Mouse (Mus musculus): ENCODE results near the gene Myl6b. TPM values are rescaled to one million over a fixed set of nuclear protein-coding genes. Genes with fewer than 3 reads are reported as not detected.

Gene Myl6b
- 1 to 10 TPM in 1 of 2 experiments, under 1 TPM in 1; 0.52 to 1.3 TPM for total RNA-seq (2023)

DNA sequence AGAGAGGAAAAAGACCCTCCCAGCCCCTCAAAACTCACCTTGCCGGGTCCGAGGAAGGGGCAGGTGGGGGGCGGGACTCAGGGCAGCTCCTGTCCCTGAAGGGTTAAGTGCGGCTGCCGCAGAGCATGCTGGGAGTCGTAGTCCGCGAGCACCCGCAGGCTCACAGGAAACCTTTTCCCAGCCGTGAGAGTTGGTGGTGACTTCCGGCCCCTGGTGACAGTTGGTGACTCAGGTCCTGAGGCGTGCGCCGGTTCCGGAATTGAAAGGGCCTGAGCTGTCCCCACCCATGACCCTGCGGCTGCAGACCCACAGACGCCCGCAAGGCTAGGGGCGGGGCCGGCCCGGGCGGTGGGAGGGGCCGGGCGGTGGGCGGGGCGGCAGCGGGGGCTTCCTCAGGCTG is at the start of gene Myl6b:
TSS of gene Myl6b (minus strand) at position 96 of the 400 bp plus-strand sequence.

DNA sequence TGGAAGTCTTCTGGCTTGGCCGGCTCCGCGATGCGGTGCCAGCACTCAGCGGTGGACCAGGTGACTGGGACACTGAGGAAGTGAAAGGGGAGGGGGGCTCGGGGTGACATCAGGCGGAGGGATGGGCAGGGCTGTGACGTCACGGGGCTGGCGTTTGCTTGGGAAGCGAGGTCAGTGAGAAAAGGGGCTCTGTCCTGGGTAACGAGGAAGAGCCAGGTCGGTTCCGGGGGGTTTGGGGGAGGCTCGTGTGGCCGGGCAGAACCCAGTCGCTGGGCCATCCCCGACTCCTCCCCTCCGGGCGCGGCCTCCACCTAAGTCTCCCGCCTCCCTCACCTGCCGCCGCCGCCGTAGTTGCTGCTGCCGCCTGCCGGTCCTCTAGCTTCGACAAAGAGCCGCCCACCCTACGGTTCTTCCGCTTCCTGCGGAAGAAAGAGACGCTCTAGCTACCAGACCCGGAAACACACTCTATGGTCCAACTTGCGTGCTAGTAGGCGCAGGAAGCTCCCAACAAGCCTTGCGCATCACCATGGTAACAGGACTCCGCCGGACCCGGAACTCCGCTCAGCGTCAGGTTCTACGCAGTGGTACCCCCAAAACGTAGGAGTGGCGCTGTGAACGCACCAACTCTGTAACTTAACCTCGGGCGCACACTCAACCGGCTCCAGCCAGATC is 49.0 kb upstream of the Myl6b start, which contains the start of gene Zc3h10:
TSS of gene Zc3h10 (minus strand) at position 414 of the 672 bp plus-strand sequence.

DNA sequence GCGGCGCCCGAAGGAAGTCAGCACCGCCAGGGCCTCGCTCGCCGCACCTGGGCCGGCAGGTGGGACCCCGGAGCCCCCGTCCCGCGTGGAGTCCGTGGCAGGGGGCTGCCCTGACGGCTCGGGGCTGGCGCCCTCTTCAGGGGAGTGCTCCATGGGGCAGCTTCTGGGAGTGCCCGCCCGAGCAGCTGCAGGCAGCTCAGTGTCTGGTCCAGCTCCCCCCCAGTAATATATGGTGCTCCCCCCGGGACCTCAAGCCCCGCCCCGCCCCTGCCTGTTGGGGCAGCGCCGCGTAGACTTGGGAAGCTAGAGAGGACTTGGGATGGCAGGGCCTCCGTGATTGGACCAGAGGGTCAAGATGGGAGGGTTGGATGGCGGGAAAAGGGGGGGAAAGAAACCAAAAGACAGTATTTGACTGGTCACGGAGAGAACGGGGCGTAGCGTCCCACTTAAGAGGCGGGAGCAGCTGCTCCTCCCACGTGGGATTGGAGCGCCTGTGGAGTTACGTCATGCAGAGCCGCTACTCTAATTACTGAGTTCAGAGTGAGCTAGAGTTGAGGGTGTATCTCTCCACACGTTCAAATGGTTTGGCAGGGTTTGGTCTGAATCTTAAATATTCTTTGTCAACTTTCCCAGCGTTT is 27.3 kb upstream of the Myl6b start, which contains the start of gene Esyt1:
TSS of gene Esyt1 (minus strand) at position 201 of the 638 bp plus-strand sequence.

DNA sequence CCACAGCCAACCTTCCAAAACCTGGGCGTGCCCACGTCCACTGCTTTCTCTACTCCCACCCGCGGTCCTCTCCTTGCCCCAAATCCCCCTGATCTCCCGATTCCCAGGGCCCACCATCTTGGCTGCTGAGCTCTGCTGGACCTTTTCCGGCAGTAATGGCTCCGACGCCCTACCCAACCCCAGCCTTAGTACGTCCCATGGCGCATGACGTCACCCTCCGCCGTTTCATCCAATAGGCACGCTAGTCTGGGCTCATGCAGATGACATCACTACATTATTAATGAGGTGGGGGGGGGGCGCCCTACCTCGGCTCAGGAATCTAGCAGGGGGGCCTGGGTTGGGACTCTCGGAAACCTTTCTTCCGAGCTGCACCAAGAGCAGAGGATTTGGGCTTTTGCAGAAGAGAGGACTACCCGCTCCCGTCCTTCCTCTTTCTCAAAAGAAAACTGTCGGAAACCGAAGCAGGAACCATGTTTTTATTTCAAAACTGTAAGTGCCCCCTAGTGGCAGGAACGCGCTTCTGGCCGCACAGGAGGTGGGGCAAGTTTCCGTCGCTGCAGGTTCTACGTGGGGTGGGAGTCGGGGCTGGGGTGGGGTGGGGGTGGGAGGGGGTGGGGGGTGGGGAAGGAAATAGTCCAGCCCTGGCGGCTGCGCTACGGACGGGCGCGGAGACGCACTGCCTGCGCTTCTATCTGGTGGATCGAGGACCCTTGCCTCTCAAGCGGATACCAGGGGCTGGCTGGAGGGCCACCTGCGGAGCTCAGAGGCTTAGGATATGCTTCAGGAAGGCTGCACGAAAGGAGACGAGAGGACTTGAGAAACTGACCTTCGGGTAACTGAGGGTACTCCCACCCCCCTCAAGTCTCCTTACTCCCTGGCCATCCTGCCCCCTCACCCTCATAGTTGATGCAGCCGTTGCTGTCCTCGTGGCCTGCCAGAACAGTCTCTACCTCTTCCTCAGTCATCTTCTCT is 4.5 kb downstream of the Myl6b start, which contains the start of gene Myl6:
TSS of gene Myl6 (minus strand) at position 451 of the 972 bp plus-strand sequence.

GRCm38 (mm10) chr10:128458719-128459408 is 39.6 kb downstream of the Myl6b start, which contains the start of gene Smarcc2:
Gene Smarcc2, plus strand, starts transcription at chr10:128459248.

Other genes starting within 250 kb of the Myl6b start
- not detected for gene Apon, start 244.6 kb downstream of the Myl6b start, total RNA-seq (2023)
- gene Apof, start 230.0 kb downstream of the Myl6b start, total RNA-seq (2023): not detected
- gene Stat2, start 228.1 kb downstream of the Myl6b start, total RNA-seq (2023): 100 to 1,000 TPM in 1 of 2 experiments, 10 to 100 TPM in 1; 93.6 to 100 TPM
- gene Il23a, start 199.9 kb downstream of the Myl6b start, total RNA-seq (2023): not detected
- gene Pan2, start 195.3 kb downstream of the Myl6b start, total RNA-seq (2023): 10 to 100 TPM; 30.6 to 31.6 TPM
- gene Cnpy2, start 176.2 kb downstream of the Myl6b start, total RNA-seq (2023): 10 to 100 TPM; 39.9 to 48.2 TPM
- gene Cs, start 161.0 kb downstream of the Myl6b start, total RNA-seq (2023): 100 to 1,000 TPM; 101 to 110 TPM
- gene Coq10a, start 129.7 kb downstream of the Myl6b start, total RNA-seq (2023): 10 to 100 TPM; 25.6 to 35.8 TPM
- 10 to 100 TPM; 47.1 to 49.2 TPM for gene Ankrd52, start 121.6 kb downstream of the Myl6b start, total RNA-seq (2023)
- gene Slc39a5, start 97.5 kb downstream of the Myl6b start, total RNA-seq (2023): not detected
- gene Nabp2, start 87.2 kb downstream of the Myl6b start, total RNA-seq (2023): 10 to 100 TPM; 42.7 to 46.3 TPM
- gene Rnf41, start 87.0 kb downstream of the Myl6b start, total RNA-seq (2023): 10 to 100 TPM; 50.3 to 51.2 TPM
- gene Smarcc2, start 39.4 kb downstream of the Myl6b start, total RNA-seq (2023): 100 to 1,000 TPM; 111 to 131 TPM
- 100 to 1,000 TPM; 761 to 845 TPM for gene Myl6, start 4.5 kb downstream of the Myl6b start, total RNA-seq (2023)
- gene Esyt1, start 27.2 kb upstream of the Myl6b start, total RNA-seq (2023): 100 to 1,000 TPM; 138 to 156 TPM
- 10 to 100 TPM; 39.5 to 40.5 TPM for gene Zc3h10, start 49.1 kb upstream of the Myl6b start, total RNA-seq (2023)
- 1,000 to 10,000 TPM; 2,671 to 2,681 TPM for gene Rpl41, start 50.6 kb upstream of the Myl6b start, total RNA-seq (2023)
- gene Pa2g4, start 67.3 kb upstream of the Myl6b start, total RNA-seq (2023): 10 to 100 TPM; 39.1 to 41.6 TPM
- gene Erbb3, start 91.0 kb upstream of the Myl6b start, total RNA-seq (2023): 1 to 10 TPM; 1.7 TPM
- 100 to 1,000 TPM; 780 to 995 TPM for gene Rps26, start 128.1 kb upstream of the Myl6b start, total RNA-seq (2023)
- gene Ikzf4, start 147.3 kb upstream of the Myl6b start, total RNA-seq (2023): under 1 TPM in 1 of 2 experiments, not detected in 1; 0.16 TPM
- 1 to 10 TPM; 2.9 to 4.4 TPM for gene Suox, start 175.4 kb upstream of the Myl6b start, total RNA-seq (2023)
- 10 to 100 TPM; 87.5 to 89.5 TPM for gene Rab5b, start 197.6 kb upstream of the Myl6b start, total RNA-seq (2023)
- under 1 TPM; 0.37 to 0.49 TPM for gene Pmel, start 205.5 kb upstream of the Myl6b start, total RNA-seq (2023)
- gene Cdk2, start 206.3 kb upstream of the Myl6b start, total RNA-seq (2023): 10 to 100 TPM; 34.9 to 37.9 TPM
- 10 to 100 TPM; 49.5 to 55.2 TPM for gene Dgka, start 246.2 kb upstream of the Myl6b start, total RNA-seq (2023)
- 10 to 100 TPM; 20.3 to 22.7 TPM for gene Pym1, start 249.2 kb upstream of the Myl6b start, total RNA-seq (2023)